In the genomic region with DNA sequence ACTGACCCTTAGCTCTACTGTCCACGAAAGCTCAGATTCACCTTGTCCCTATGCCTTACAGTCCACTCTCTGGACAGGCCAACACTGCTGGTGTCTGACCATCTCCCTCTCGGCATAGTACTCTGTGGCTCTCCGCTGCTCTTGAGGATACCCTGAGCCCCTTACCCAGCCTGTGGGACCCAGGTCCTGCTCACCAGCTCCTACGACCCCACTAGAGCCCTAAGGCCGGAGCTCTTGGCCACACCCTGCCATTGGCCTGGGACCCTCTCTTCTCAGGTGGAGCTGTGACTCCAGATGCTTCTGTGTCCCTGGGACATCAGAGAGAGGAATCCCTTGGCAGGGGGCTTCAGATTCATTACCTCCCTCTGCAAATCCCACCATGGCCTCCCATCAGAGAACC, we compare ENCODE assay signal across 21 mouse cellular contexts. TPM values are rescaled to one million over a fixed set of nuclear protein-coding genes. Genes with fewer than 3 reads are reported as not detected.
A peak's percentile ranks its signal among the peaks of the same experiment; 100 is the strongest.
DNase-seq lines count a peak whose midpoint lies in the region; ATAC-seq and TF ChIP-seq lines count a peak whose summit lies in the region.
"Had no signal": no experiment of that assay in that cellular context is flagged by ENCODE, and none has a peak within 500 bp of the region (broad histone marks: within the 10 kb centered on the region; RNA-seq: fewer than 3 reads in every experiment).

No protein-coding gene starts in this region.

- peaks cover 7% of the 10 kb centered on the region; the same call in 1 of the 2 replicates for H3K27me3 ChIP-seq in heart, embryonic 10.5 days (ENCODE audit: insufficient read depth, poor library complexity, severe bottlenecking)
- H3K27me3 ChIP-seq in liver, adult 2 months (ENCODE audit: control insufficient read depth, insufficient read depth, low read length), result no peaks in the 10 kb centered on the region
- H3K27me3 ChIP-seq in liver, embryonic 11.5 days (replicated peaks; ENCODE audit: control insufficient read depth, insufficient read depth, low read length), result peaks cover 4% of the 10 kb centered on the region
- no peaks in the 10 kb centered on the region for H3K27me3 ChIP-seq in lung, postnatal 0 days (replicated peaks; ENCODE audit: insufficient read depth, low read length)
- H3K27me3 ChIP-seq: neural tube, embryonic 15.5 days had no signal

- no peaks in the 10 kb centered on the region for H3K9me3 ChIP-seq in heart, embryonic 10.5 days
- H3K9me3 ChIP-seq in liver, embryonic 11.5 days (ENCODE audit: control insufficient read depth, low read length), result no peaks in the 10 kb centered on the region
- H3K9me3 ChIP-seq in lung, postnatal 0 days (ENCODE audit: low read length), result no peaks in the 10 kb centered on the region
- H3K9me3 ChIP-seq: forebrain, embryonic 10.5 days; hindbrain, embryonic 13.5 days; midbrain, embryonic 10.5 days; neural tube, embryonic 15.5 days had no signal

- H3K79me2 ChIP-seq in liver, adult 2 months (ENCODE audit: control insufficient read depth, insufficient read depth, low read length), result no peaks in the 10 kb centered on the region

- no peak for TF ChIP-seq POLR2A in liver, adult 2 months (IDR thresholded peaks at IDR 0.05; ENCODE audit: extremely low read depth, insufficient read depth, low read length)

- no peak for TF ChIP-seq CTCF in liver, adult 2 months (IDR thresholded peaks at IDR 0.05; ENCODE audit: low read depth, low read length)
- no peak for TF ChIP-seq CTCF in lung, postnatal 0 days (IDR thresholded peaks at IDR 0.05)

- no peak for TF ChIP-seq EP300 in lung, postnatal 0 days (IDR thresholded peaks at IDR 0.05)

- DNase-seq in heart, embryonic 10.5 days (ENCODE audit: low spot score), result no peak
- no peak for DNase-seq in heart, adult 9 months (ENCODE audit: low spot score in 2 of 2)
- DNase-seq in liver, adult 2 months (ENCODE audit: extremely low read depth, low read depth, low spot score), result no peak
- DNase-seq in liver, embryonic 11.5 days (ENCODE audit: low spot score), result no peak
- no peak for DNase-seq in lung, postnatal 0 days (ENCODE audit: low spot score)
- no peak for DNase-seq in lung, postnatal 4 days
- DNase-seq: adrenal gland, postnatal 25 days; cerebellum, adult 11 months; cerebellum, adult 9-11 months; gastrocnemius, postnatal 25 days had no signal

- 0 out of 2 replicates have a peak overlapping the region, but pooled peaks have one; percentile 19 for H3K27ac ChIP-seq in heart, embryonic 10.5 days
- H3K27ac ChIP-seq in liver, adult 2 months (replicated peaks; ENCODE audit: insufficient read depth, low read depth, low read length), result no peak overlapping the region
- H3K27ac ChIP-seq in liver, embryonic 11.5 days (ENCODE audit: low read depth, low read length), result no peak overlapping the region
- peak overlapping the region; percentile 68 for H3K27ac ChIP-seq in lung, postnatal 0 days (ENCODE audit: low read length)
- H3K27ac ChIP-seq: forebrain, embryonic 10.5 days; hindbrain, embryonic 13.5 days; left cerebral cortex, adult 2 months; midbrain, embryonic 10.5 days; neural tube, embryonic 15.5 days had no signal

- no peak for ATAC-seq in liver, embryonic 11.5 days (replicated peaks; ENCODE audit: low FRiP score)
- no peak for ATAC-seq in lung, postnatal 0 days
- ATAC-seq in monocyte, adult 5-6 weeks (replicated peaks; ENCODE audit: insufficient number of reproducible peaks, low FRiP score, low TSS enrichment, poor library complexity, severe bottlenecking), result 0 out of 2 replicates have a peak, but pooled peaks have one; percentile 17
- ATAC-seq in erythroblast, adult 5-6 weeks (replicated peaks; ENCODE audit: low FRiP score, poor library complexity, severe bottlenecking), result no peak
- ATAC-seq: forebrain, embryonic 16.5 days; midbrain, embryonic 16.5 days had no signal

- H3K4me2 ChIP-seq in liver, embryonic 11.5 days, result no peak overlapping the region
- H3K4me2 ChIP-seq in lung, postnatal 0 days (replicated peaks; ENCODE audit: low read depth, low read length), result no peak overlapping the region; the same call in 1 of the 2 replicates
- H3K4me2 ChIP-seq: hindbrain, embryonic 13.5 days; neural tube, embryonic 15.5 days had no signal

- 81% methylated on average over 5 of the region's 5 CpGs for WGBS in heart, embryonic 10.5 days
- 93% methylated on average over 5 of the region's 5 CpGs for WGBS in liver, adult 2 months
- 85% methylated on average over 5 of the region's 5 CpGs for WGBS in liver, embryonic 11.5 days
- 92% methylated on average over 5 of the region's 5 CpGs for WGBS in lung, postnatal 0 days

- H3K4me3 ChIP-seq in heart, embryonic 10.5 days, result no peak overlapping the region
- peak overlapping the region; percentile 34 for H3K4me3 ChIP-seq in liver, adult 2 months (ENCODE audit: insufficient read depth, low read depth, low read length)
- H3K4me3 ChIP-seq in liver, embryonic 11.5 days (ENCODE audit: low read depth, low read length), result no peak overlapping the region
- H3K4me3 ChIP-seq in lung, postnatal 0 days (ENCODE audit: low read depth, low read length), result no peak overlapping the region
- H3K4me3 ChIP-seq: forebrain, embryonic 10.5 days; hindbrain, embryonic 13.5 days; left cerebral cortex, adult 2 months; midbrain, embryonic 10.5 days; neural tube, embryonic 15.5 days had no signal

- H3K4me1 ChIP-seq in heart, embryonic 10.5 days, result peaks cover 43% of the 10 kb centered on the region
- no peaks in the 10 kb centered on the region for H3K4me1 ChIP-seq in liver, adult 2 months (ENCODE audit: control insufficient read depth, insufficient read depth, low read length)
- H3K4me1 ChIP-seq in liver, embryonic 11.5 days (replicated peaks; ENCODE audit: control insufficient read depth, insufficient read depth, low read length), result 0 out of 2 replicates have a peak, but pooled peaks cover 4% of the 10 kb centered on the region
- H3K4me1 ChIP-seq in lung, postnatal 0 days (ENCODE audit: insufficient read depth, low read depth, low read length), result peaks cover 9% of the 10 kb centered on the region; the same call in 1 of the 2 replicates

- no peaks in the 10 kb centered on the region for H3K36me3 ChIP-seq in heart, embryonic 10.5 days
- H3K36me3 ChIP-seq in liver, adult 2 months (ENCODE audit: control insufficient read depth, insufficient read depth, low read length), result no peaks in the 10 kb centered on the region
- no peaks in the 10 kb centered on the region for H3K36me3 ChIP-seq in liver, embryonic 11.5 days (ENCODE audit: control insufficient read depth, insufficient read depth, low read length)
- H3K36me3 ChIP-seq in lung, postnatal 0 days (ENCODE audit: insufficient read depth, low read length), result no peaks in the 10 kb centered on the region
- H3K36me3 ChIP-seq: forebrain, embryonic 10.5 days; hindbrain, embryonic 13.5 days; midbrain, embryonic 10.5 days; neural tube, embryonic 15.5 days had no signal

- peak overlapping the region; percentile 12; the same call in 1 of the 2 replicates for H3K9ac ChIP-seq in liver, adult 2 months (ENCODE audit: low read depth, low read length)
- H3K9ac ChIP-seq in liver, embryonic 11.5 days (ENCODE audit: low read depth, low read length), result no peak overlapping the region
- H3K9ac ChIP-seq in lung, postnatal 0 days (replicated peaks; ENCODE audit: low read depth), result no peak overlapping the region
- H3K9ac ChIP-seq: hindbrain, embryonic 13.5 days; neural tube, embryonic 15.5 days had no signal

RNA-seq across cellular contexts. Expression of a gene that starts 0.5 kb away (rescaled TPM):
- polyA plus RNA-seq in heart, embryonic 10.5 days (2016; fragmentation: Nextera tagmentation; extraction: Ambion mirVana), result 61.9 and 62.7 TPM in 2 replicates
- 0.37 and 0.74 TPM in 2 replicates for total RNA-seq in liver, adult 2 months (2014; rRNA removed)
- polyA plus RNA-seq in liver, adult 2 months (2012; rRNA removed), result 0.86 and 1.2 TPM in 2 replicates
- polyA plus RNA-seq in liver, embryonic 11.5 days (2014; fragmentation: Nextera tagmentation; extraction: Ambion mirVana), result 15.4 and 17.0 TPM in 2 replicates
- polyA plus RNA-seq in lung, postnatal 0 days (2015; fragmentation: Nextera tagmentation; extraction: Ambion mirVana), result 52.3 and 57.5 TPM in 2 replicates
- total RNA-seq in monocyte, adult 5-6 weeks (2017), result not detected in 3 replicates
- total RNA-seq in erythroblast, adult 5-6 weeks (2015; ENCODE audit: low replicate concordance), result 0.63 TPM in 1 of 2 replicates, not detected in the other
- 0.56 and 1.1 TPM in 2 replicates for total RNA-seq in erythroblast, adult 5-6 weeks (2017; ENCODE audit: low replicate concordance)
- total RNA-seq: common myeloid progenitor, adult 5-6 weeks had no signal

RNA-seq across cellular contexts. Expression of a gene that starts 13.0 kb away (rescaled TPM):
- 0.96 and 2.4 TPM in 2 replicates for polyA plus RNA-seq in heart, embryonic 10.5 days (2016; fragmentation: Nextera tagmentation; extraction: Ambion mirVana)
- 9.3 and 12.6 TPM in 2 replicates for total RNA-seq in liver, adult 2 months (2014; rRNA removed)
- 34.7 and 39.5 TPM in 2 replicates for polyA plus RNA-seq in liver, adult 2 months (2012; rRNA removed)
- 3.3 and 3.7 TPM in 2 replicates for polyA plus RNA-seq in liver, embryonic 11.5 days (2014; fragmentation: Nextera tagmentation; extraction: Ambion mirVana)
- polyA plus RNA-seq in lung, postnatal 0 days (2015; fragmentation: Nextera tagmentation; extraction: Ambion mirVana), result 3.5 and 3.6 TPM in 2 replicates
- total RNA-seq in monocyte, adult 5-6 weeks (2017), result not detected in 3 replicates
- total RNA-seq in erythroblast, adult 5-6 weeks (2015; ENCODE audit: low replicate concordance), result not detected in 2 replicates
- 0.34 TPM in 1 of 2 replicates, not detected in the other for total RNA-seq in erythroblast, adult 5-6 weeks (2017; ENCODE audit: low replicate concordance)

RNA-seq across cellular contexts. Expression of a gene that starts 18.2 kb away (rescaled TPM):
- 0.20 and 0.34 TPM in 2 replicates for polyA plus RNA-seq in heart, embryonic 10.5 days (2016; fragmentation: Nextera tagmentation; extraction: Ambion mirVana)
- 10.2 and 10.6 TPM in 2 replicates for total RNA-seq in liver, adult 2 months (2014; rRNA removed)
- 5.1 and 10.3 TPM in 2 replicates for polyA plus RNA-seq in liver, adult 2 months (2012; rRNA removed)
- polyA plus RNA-seq in liver, embryonic 11.5 days (2014; fragmentation: Nextera tagmentation; extraction: Ambion mirVana), result not detected in 2 replicates
- polyA plus RNA-seq in lung, postnatal 0 days (2015; fragmentation: Nextera tagmentation; extraction: Ambion mirVana), result 1.1 and 1.2 TPM in 2 replicates
- not detected in 3 replicates for total RNA-seq in monocyte, adult 5-6 weeks (2017)
- not detected in 2 replicates for total RNA-seq in erythroblast, adult 5-6 weeks (2015; ENCODE audit: low replicate concordance)
- total RNA-seq in erythroblast, adult 5-6 weeks (2017; ENCODE audit: low replicate concordance), result not detected in 2 replicates
- polyA plus RNA-seq: forebrain, embryonic 10.5 days; thymus, postnatal 0 days had no signal

RNA-seq across cellular contexts. Expression of a gene that starts 59.3 kb away (rescaled TPM):
- polyA plus RNA-seq in heart, embryonic 10.5 days (2016; fragmentation: Nextera tagmentation; extraction: Ambion mirVana), result 4.1 and 5.4 TPM in 2 replicates
- 2.7 and 5.0 TPM in 2 replicates for total RNA-seq in liver, adult 2 months (2014; rRNA removed)
- 11.2 and 13.5 TPM in 2 replicates for polyA plus RNA-seq in liver, adult 2 months (2012; rRNA removed)
- polyA plus RNA-seq in liver, embryonic 11.5 days (2014; fragmentation: Nextera tagmentation; extraction: Ambion mirVana), result 2.1 and 3.4 TPM in 2 replicates
- 5.2 and 5.3 TPM in 2 replicates for polyA plus RNA-seq in lung, postnatal 0 days (2015; fragmentation: Nextera tagmentation; extraction: Ambion mirVana)
- 14.4 to 16.5 TPM (median 15.7 TPM) in 3 replicates for total RNA-seq in monocyte, adult 5-6 weeks (2017)
- total RNA-seq in erythroblast, adult 5-6 weeks (2015; ENCODE audit: low replicate concordance), result 2.9 and 10.7 TPM in 2 replicates
- 2.0 and 4.3 TPM in 2 replicates for total RNA-seq in erythroblast, adult 5-6 weeks (2017; ENCODE audit: low replicate concordance)

Comparison
In these comparisons a context has a peak if more than half of its experiments do, and no peak if none do; other contexts are left out.
1. H3K27ac ChIP-seq: peak in heart, embryonic 10.5 days (single experiment) and lung, postnatal 0 days (single experiment); none in liver, adult 2 months (single experiment) and liver, embryonic 11.5 days (single experiment).